Mouse (Mus musculus) olfactory bulb, adult 2 months (tissue): ENCODE data around the gene Clip1.

Experiments used
- CTCF ChIP-seq: fragments of 200-500 bp; IDR thresholded peaks from 2 replicates; pipeline ENCODE4 v1.5.1; 2012; ENCODE audit warnings: low read depth, mild to moderate bottlenecking, low read length, moderate library complexity; ENCODE audit not compliant: insufficient read depth
- POLR2A ChIP-seq: fragments of 200-500 bp; IDR thresholded peaks from 2 replicates; pipeline ENCODE4 v1.6.1; 2012; ENCODE audit warnings: mild to moderate bottlenecking, low read depth, low read length, moderate library complexity; ENCODE audit not compliant: insufficient read depth

- TF ChIP-seq CTCF: no peak
- no peak for TF ChIP-seq POLR2A
These were observed 36.2 kb upstream of the Clip1 start, which contains the start of gene Zcchc8 for GRCm38 (mm10) chr5:123720328-123721311.
